Mouse (Mus musculus) thymus, postnatal 0 days (tissue): ENCODE results near the gene Pou3f3. TPM values are rescaled to one million over a fixed set of nuclear protein-coding genes. Genes with fewer than 3 reads are reported as not detected.

ENCODE experiments used
- DNase-seq: peaks from one replicate; pipeline ENCODE4 v3.0.0-alpha.2; 2015; ENCODE audit warnings: low spot score
- polyA plus RNA-seq: library from polyadenylated mRNA; unstranded; fragments of >200 nt; fragmentation: Nextera tagmentation; extraction: Ambion mirVana; gene quantifications from 2 replicates; pipeline ENCODE4 v1.2.1, GENCODE M21; 2015

The Pou3f3 gene
- polyA plus RNA-seq: 0.03 and 0.04 TPM in 2 replicates

- no peak for DNase-seq
Measured at GRCm38 (mm10) chr1:42695578-42695915, at the start of gene Pou3f3. Gene Pou3f3 (plus strand): TSS chr1:42695768.

GRCm38 (mm10) chr1:42648366-42648935 is 47.1 kb upstream of the Pou3f3 start:
- DNase-seq: no peak

GRCm38 (mm10) chr1:42651461-42651860 is 44.1 kb upstream of the Pou3f3 start:
- no peak for DNase-seq

- no peak for DNase-seq
Measured at GRCm38 (mm10) chr1:42667546-42667945, 28.0 kb upstream of the Pou3f3 start.

GRCm38 (mm10) chr1:42680673-42681072 is 14.9 kb upstream of the Pou3f3 start:
- DNase-seq: no peak

- no peak for DNase-seq
Measured at GRCm38 (mm10) chr1:42681762-42682161, 13.8 kb upstream of the Pou3f3 start.

GRCm38 (mm10) chr1:42683861-42684260 is 11.7 kb upstream of the Pou3f3 start:
- DNase-seq: no peak

- no peak for DNase-seq
Measured at GRCm38 (mm10) chr1:42684345-42684744, 11.2 kb upstream of the Pou3f3 start.

- DNase-seq: no peak
Measured at GRCm38 (mm10) chr1:42684783-42685182, 10.8 kb upstream of the Pou3f3 start.

GRCm38 (mm10) chr1:42685321-42685960 is 10.1 kb upstream of the Pou3f3 start:
- DNase-seq: no peak

- DNase-seq: no peak
Measured at GRCm38 (mm10) chr1:42686194-42687131, 9.1 kb upstream of the Pou3f3 start.

GRCm38 (mm10) chr1:42687271-42687670 is 8.3 kb upstream of the Pou3f3 start:
- no peak for DNase-seq

- DNase-seq: no peak
Measured at GRCm38 (mm10) chr1:42687756-42688540, 7.6 kb upstream of the Pou3f3 start.

- no peak for DNase-seq
Measured at GRCm38 (mm10) chr1:42688541-42689125, 6.9 kb upstream of the Pou3f3 start.

- DNase-seq: no peak
Measured at GRCm38 (mm10) chr1:42690024-42690575, 5.5 kb upstream of the Pou3f3 start.

- peak; percentile 46 for DNase-seq
Measured at GRCm38 (mm10) chr1:42691202-42692170, 4.1 kb upstream of the Pou3f3 start.

GRCm38 (mm10) chr1:42692221-42692620 is 3.3 kb upstream of the Pou3f3 start:
- DNase-seq: no peak

GRCm38 (mm10) chr1:42693101-42693715 is 2.4 kb upstream of the Pou3f3 start:
- DNase-seq: no peak

- DNase-seq: peak; percentile 5
Measured at GRCm38 (mm10) chr1:42693852-42694251, 1.7 kb upstream of the Pou3f3 start.
